Mouse (Mus musculus): ENCODE measurements around the gene Bcar1.
A peak's percentile ranks its signal among the peaks of the same experiment; 100 is the strongest.

Bcar1 gene

DNA sequence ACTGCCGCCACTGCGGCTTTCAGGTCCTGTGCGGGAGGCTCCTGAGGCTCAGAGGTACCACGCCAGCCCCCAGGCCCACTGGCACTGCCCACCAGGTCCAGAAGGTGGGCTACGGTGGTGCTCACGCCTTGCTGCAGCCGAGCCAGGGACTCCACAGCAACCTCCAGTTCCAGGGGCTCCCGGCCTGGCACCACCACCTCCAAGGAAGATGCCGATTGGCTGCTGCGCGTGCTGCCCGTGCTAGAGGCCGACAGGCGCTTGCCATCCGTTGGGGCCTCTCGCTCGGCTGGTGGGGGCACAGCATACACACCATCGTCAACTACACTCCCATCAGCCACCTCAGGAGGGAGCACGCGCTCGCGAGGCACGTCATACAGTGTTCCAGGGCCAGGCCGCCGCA, 29.8 kb downstream of the Bcar1 start:
- no peak for DNase-seq (ENCODE audit: low read depth)

DNA sequence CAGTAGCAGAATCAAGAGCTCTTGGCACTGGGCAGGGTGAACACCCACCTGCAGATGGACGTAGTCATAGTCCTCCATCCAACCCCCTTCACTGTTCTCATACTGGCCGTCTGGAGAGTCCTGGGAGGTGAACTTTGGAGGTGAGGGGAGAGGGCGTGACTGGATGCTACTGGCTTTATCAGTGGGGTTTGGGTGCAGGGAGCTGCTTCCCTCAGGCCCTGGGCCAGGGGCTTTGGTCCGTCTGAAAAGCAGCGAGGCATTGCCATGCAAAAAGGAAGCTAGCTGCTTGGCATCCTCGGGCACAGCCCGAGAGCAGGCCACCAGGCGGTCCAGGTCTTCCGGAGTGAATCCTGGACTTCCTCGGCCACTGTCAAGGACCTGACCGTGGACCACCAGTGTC, 30.3 kb downstream of the Bcar1 start:
- DNase-seq (ENCODE audit: low read depth): no peak

- DNase-seq (ENCODE audit: low read depth): peak; percentile 83
Measured at GRCm38 (mm10) chr8:111712588-111712987, 31.0 kb downstream of the Bcar1 start.

- DNase-seq (ENCODE audit: low read depth): no peak
Measured at GRCm38 (mm10) chr8:111712135-111712534, 31.5 kb downstream of the Bcar1 start.

GRCm38 (mm10) chr8:111710777-111711485, 32.7 kb downstream of the Bcar1 start:
- DNase-seq (ENCODE audit: low read depth): no peak

GRCm38 (mm10) chr8:111709223-111709622, 34.4 kb downstream of the Bcar1 start:
- DNase-seq (ENCODE audit: low read depth): no peak

DNA sequence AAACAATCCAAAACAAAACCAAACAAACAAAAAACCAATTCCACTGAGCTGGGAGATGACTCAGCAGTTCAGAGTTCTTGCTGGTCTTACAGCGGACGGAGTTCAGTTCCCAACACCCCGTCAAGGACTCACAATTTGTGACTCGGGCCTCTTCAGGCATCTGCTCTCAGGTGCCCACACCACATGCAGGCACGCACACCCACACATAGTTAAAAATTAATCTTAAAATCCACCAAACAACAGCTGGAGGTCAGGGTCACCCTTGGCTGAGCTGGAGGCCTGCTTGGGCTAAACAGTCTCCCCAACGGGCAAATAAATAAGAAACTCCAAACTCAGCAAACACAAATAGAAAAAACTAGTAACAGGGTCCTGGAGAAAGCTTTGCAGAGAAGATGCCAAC, 35.3 kb downstream of the Bcar1 start:
- no peak for DNase-seq (ENCODE audit: low read depth)

DNA sequence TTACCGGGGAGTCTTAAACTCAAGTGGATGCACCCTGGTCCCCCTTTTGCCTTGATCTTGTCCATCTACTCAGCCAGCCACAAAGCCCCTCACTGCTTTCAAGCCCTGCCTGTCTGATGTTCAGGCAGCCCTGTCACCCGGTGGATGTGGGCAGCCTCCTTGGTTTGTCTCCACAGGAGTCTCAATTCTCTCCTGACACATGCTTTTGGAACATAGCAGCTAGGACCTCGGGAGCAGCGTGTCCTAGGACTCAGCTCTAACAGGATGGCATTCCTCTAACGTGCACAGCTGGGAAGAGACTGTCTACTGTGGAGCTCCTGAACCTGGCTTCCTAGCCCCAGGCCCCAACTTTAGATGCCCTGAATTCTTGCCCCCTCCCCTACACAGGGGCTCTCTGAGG, 37.9 kb downstream of the Bcar1 start:
- no peak for DNase-seq (ENCODE audit: low read depth)

GRCm38 (mm10) chr8:111705222-111705621, 38.4 kb downstream of the Bcar1 start:
- no peak for DNase-seq (ENCODE audit: low read depth)

GRCm38 (mm10) chr8:111704585-111704984, 39.0 kb downstream of the Bcar1 start:
- no peak for DNase-seq (ENCODE audit: low read depth)

GRCm38 (mm10) chr8:111701380-111701779, 42.2 kb downstream of the Bcar1 start:
- DNase-seq (ENCODE audit: low read depth): no peak

- no peak for DNase-seq (ENCODE audit: low read depth)
Measured at GRCm38 (mm10) chr8:111700740-111701139, 42.9 kb downstream of the Bcar1 start.

GRCm38 (mm10) chr8:111700201-111700600, 43.4 kb downstream of the Bcar1 start:
- DNase-seq (ENCODE audit: low read depth): no peak

- no peak for DNase-seq (ENCODE audit: low read depth)
Measured at GRCm38 (mm10) chr8:111699035-111699434, 44.6 kb downstream of the Bcar1 start.

- DNase-seq (ENCODE audit: low read depth): no peak
Measured at GRCm38 (mm10) chr8:111697655-111698054, 46.0 kb downstream of the Bcar1 start.

DNA sequence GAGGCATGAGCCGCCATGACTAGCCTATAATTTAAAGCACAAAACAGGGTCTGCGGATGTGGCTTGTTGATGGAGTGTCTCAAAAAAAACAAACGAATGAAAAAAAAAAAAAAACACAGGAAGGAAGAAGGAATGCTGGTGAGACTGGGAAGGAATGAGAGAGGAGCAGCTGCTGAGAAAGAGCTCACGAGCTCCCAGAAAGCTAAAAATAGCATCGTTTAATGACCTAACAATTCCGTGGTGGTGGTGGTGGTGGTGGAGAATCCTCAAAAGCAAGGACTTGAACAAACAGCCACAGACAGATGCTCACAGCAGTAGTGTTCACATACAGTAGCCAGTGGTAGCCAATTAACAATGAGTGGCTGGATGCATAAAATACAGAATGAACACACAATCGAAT, 48.2 kb downstream of the Bcar1 start:
- DNase-seq (ENCODE audit: low read depth): no peak

DNA sequence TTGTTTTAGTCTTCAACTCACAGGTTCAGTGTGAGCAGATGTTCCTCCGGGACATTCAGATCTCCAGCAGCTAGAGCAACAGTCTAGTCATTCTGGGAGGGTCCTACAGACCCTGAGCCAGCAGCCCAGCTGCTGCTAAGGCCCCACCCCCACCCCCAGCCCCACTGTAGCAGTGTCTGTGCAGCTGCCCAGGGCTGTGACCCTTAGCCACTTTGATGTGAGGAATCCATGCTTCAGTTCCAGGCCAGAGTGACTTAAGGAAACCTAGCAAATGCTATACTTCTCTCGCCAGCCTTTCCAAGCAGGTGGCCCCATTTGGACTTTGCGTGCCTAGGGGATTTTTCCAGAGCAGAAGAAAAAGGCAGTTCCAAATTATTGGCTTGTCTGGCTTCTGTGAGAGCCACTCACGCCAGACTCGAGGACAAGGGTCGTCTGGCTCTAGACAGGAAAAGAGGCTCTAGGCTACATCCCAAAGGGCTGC, 50.3 kb downstream of the Bcar1 start:
- no peak for DNase-seq (ENCODE audit: low read depth)

GRCm38 (mm10) chr8:111690960-111691445, 52.6 kb downstream of the Bcar1 start, which contains the start of gene Ctrb1:
Gene Ctrb1, minus strand, starts transcription at chr8:111691010.
- DNase-seq (ENCODE audit: low read depth): no peak

DNA sequence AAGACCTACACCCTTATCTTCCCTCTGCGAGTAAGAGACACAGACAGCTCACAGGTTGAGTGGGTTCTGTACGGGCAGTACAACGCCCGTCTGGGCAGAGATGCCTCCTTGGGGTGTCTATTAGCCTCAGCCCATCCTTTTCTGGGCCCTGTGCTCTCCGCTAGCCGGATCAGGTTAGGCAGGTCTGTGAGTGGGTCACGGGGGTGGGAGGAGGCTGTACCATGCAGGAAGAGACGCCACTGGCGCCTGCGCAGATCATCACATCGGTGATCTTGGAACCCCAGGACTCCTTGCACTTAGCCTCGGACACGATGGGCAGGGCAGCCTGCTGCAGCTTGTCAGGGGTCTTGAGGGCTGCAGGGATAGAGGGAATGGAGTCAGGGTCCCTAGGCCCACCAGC, 56.7 kb downstream of the Bcar1 start:
- no peak for DNase-seq (ENCODE audit: low read depth)

GRCm38 (mm10) chr8:111682521-111682920, 61.1 kb downstream of the Bcar1 start:
- no peak for DNase-seq (ENCODE audit: low read depth)

GRCm38 (mm10) chr8:111681153-111681552, 62.5 kb downstream of the Bcar1 start:
- no peak for DNase-seq (ENCODE audit: low read depth)

- no peak for DNase-seq (ENCODE audit: low read depth)
Measured at GRCm38 (mm10) chr8:111680423-111681028, 63.1 kb downstream of the Bcar1 start.

DNA sequence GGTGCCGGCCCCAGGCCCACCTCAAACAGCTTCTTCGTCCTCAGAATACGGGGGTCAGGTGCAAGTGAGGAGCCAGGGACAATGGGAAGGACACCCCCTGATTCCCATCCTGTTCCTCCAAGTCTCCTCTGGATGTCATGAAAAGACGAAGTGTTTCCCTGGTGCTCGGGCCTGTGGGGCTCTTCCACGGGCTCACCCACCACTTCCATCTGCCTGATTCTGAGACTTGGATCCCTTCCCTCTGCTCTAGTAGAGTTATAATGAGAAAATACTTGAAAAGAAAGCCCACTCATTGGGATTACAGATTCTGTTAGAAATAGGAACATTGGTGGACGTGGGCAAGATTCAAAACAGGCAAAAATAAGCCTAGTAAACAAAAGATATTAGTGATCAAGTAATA, 64.8 kb downstream of the Bcar1 start:
- DNase-seq (ENCODE audit: low read depth): no peak

- DNase-seq (ENCODE audit: low read depth): peak; percentile 86
Measured at GRCm38 (mm10) chr8:111678111-111678510, 65.5 kb downstream of the Bcar1 start.

Data from NIH3T3 (cell line).